Mouse (Mus musculus) stomach, embryonic 15.5 days (tissue): ENCODE measurements around the gene Stra6l. TPM values are rescaled to one million over a fixed set of nuclear protein-coding genes. Genes with fewer than 3 reads are reported as not detected.

Experiments
- ATAC-seq: fragments of 200-750 bp; cut with Nextera tagmentation; 2 replicates; pipeline ENCODE4 v1.8.0; 2017; ENCODE audit warnings: low read depth, moderate number of reproducible peaks, moderate TSS enrichment; ENCODE audit not compliant: insufficient read depth, low FRiP score
- H3K27ac ChIP-seq: fragments of 300-500 bp; sonication (generic); 2 replicates; pipeline ENCODE4 v1.5.1; 2015; ENCODE audit warnings: mild to moderate bottlenecking, inconsistent platforms
- H3K27me3 ChIP-seq: fragments of 300-500 bp; sonication (generic); replicated peaks from 2 replicates; pipeline ENCODE4 v1.6.1; 2015; ENCODE audit warnings: inconsistent platforms
- H3K36me3 ChIP-seq: fragments of 300-500 bp; sonication (generic); 2 replicates; pipeline ENCODE4 v1.6.1; 2015; ENCODE audit warnings: inconsistent platforms
- H3K4me1 ChIP-seq: fragments of 300-500 bp; sonication (generic); 2 replicates; pipeline ENCODE4 v1.6.1; 2015; ENCODE audit warnings: inconsistent platforms
- H3K4me2 ChIP-seq: fragments of 300-500 bp; sonication (generic); 2 replicates; pipeline ENCODE4 v1.6.1; 2015; ENCODE audit warnings: mild to moderate bottlenecking, inconsistent platforms
- H3K4me3 ChIP-seq: fragments of 300-500 bp; sonication (generic); replicated peaks from 2 replicates; pipeline ENCODE4 v1.5.1; 2015; ENCODE audit warnings: inconsistent platforms
- H3K9ac ChIP-seq: fragments of 300-500 bp; sonication (generic); 2 replicates; pipeline ENCODE4 v1.6.1; 2015; ENCODE audit warnings: inconsistent platforms
- H3K9me3 ChIP-seq: fragments of 300-500 bp; sonication (generic); 2 replicates; pipeline ENCODE4 v1.6.1; 2016; ENCODE audit warnings: inconsistent platforms
- WGBS: fragments of 180-500 bp; shearing (Covaris S2); methylation state at CpG from one replicate; pipeline ENCODE4 v1.1.7; 2015; 5-methylcytosine and 5-hydroxymethylcytosine counted together
- polyA plus RNA-seq: library from polyadenylated mRNA; unstranded; fragments of >200 nt; fragmentation: Nextera tagmentation; extraction: Ambion mirVana; gene quantifications from 2 replicates; pipeline ENCODE4 v1.2.1, GENCODE M21; 2015

Gene Stra6l
- polyA plus RNA-seq, 1 experiment from 2014 or later: 1.7 TPM

- peak; percentile 84; the same call in 1 of the 2 replicates for ATAC-seq
- Histone ChIP-seq H3K27me3 (no peaks in the 10 kb centered on the region), H3K4me3 (no peak within 1 kb of the TSS), H3K4me2 (peak within 1 kb of the TSS; percentile 35; the same call in 1 of the 2 replicates), H3K4me1 (peaks cover 5% of the 10 kb centered on the region; the same call in 1 of the 2 replicates), H3K9me3 (no peaks in the 10 kb centered on the region), H3K9ac (no peak within 1 kb of the TSS), H3K27ac (no peak within 1 kb of the TSS), H3K36me3 (no peaks in the 10 kb centered on the region)
- WGBS: 13% methylated on average over 19 of the region's 19 CpGs
These were observed 41.8 kb downstream of the Stra6l start, which contains the start of gene Ccdc180 for GRCm38 (mm10) chr4:45890066-45890761. TSS of gene Ccdc180 (plus strand) at chr4:45890303.

- no peaks in the 10 kb centered on the region for H3K4me1 ChIP-seq
- WGBS: 8% methylated on average over 16 of the region's 16 CpGs
- no peak overlapping the region for H3K9ac ChIP-seq
- no peaks in the 10 kb centered on the region for H3K27me3 ChIP-seq
- peak overlapping the region; percentile 13; the same call in 1 of the 2 replicates for H3K4me2 ChIP-seq
- H3K9me3 ChIP-seq: no peaks in the 10 kb centered on the region
- ATAC-seq: peak; percentile 53; the same call in 1 of the 2 replicates
- no peak overlapping the region for H3K4me3 ChIP-seq
- H3K36me3 ChIP-seq: no peaks in the 10 kb centered on the region
- H3K27ac ChIP-seq: no peak overlapping the region
These were observed 48.1 kb downstream of the Stra6l start for GRCm38 (mm10) chr4:45896425-45897081.

GRCm38 (mm10) chr4:45898413-45898812, 49.9 kb downstream of the Stra6l start:
- no peak overlapping the region for H3K9ac ChIP-seq
- H3K4me1 ChIP-seq: no peaks in the 10 kb centered on the region
- H3K27ac ChIP-seq: no peak overlapping the region
- H3K9me3 ChIP-seq: no peaks in the 10 kb centered on the region
- WGBS: 57% methylated on average over 5 of the region's 5 CpGs
- H3K4me3 ChIP-seq: no peak overlapping the region
- H3K36me3 ChIP-seq: no peaks in the 10 kb centered on the region
- ATAC-seq: no peak
- H3K27me3 ChIP-seq: no peaks in the 10 kb centered on the region
- no peak overlapping the region for H3K4me2 ChIP-seq

GRCm38 (mm10) chr4:45909256-45909655, 60.8 kb downstream of the Stra6l start:
- Histone ChIP-seq H3K4me2 (no peak overlapping the region), H3K9ac (no peak overlapping the region), H3K27me3 (no peaks in the 10 kb centered on the region), H3K4me3 (no peak overlapping the region), H3K9me3 (no peaks in the 10 kb centered on the region), H3K4me1 (no peaks in the 10 kb centered on the region), H3K36me3 (no peaks in the 10 kb centered on the region), H3K27ac (no peak overlapping the region)
- no peak for ATAC-seq
- 70% methylated on average over 13 of the region's 13 CpGs for WGBS

DNA sequence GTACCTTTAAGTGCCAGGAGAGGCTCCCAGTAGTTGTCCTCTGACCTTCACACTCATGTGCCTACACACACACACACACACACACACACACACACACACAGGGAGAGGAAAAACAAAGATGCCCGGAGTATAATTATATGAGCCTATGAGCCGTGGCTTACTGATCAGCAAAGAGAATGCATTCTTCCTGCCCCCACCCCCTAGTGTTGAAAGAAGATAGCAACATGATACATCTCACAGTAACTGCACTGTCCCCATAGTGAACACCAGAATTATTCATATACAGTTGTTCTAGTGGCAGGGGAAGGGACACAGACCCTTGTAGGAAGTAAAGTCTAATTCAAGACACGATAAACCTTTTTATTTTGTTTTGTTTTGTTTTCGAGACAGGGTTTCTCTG, 61.5 kb downstream of the Stra6l start:
- H3K27me3 ChIP-seq: no peaks in the 10 kb centered on the region
- no peak for ATAC-seq
- H3K27ac ChIP-seq: no peak overlapping the region
- no peak overlapping the region for H3K4me2 ChIP-seq
- H3K36me3 ChIP-seq: no peaks in the 10 kb centered on the region
- H3K9me3 ChIP-seq: no peaks in the 10 kb centered on the region
- H3K9ac ChIP-seq: no peak overlapping the region
- H3K4me1 ChIP-seq: no peaks in the 10 kb centered on the region
- WGBS: 76% methylated on average over 4 of the region's 4 CpGs
- H3K4me3 ChIP-seq: no peak overlapping the region

DNA sequence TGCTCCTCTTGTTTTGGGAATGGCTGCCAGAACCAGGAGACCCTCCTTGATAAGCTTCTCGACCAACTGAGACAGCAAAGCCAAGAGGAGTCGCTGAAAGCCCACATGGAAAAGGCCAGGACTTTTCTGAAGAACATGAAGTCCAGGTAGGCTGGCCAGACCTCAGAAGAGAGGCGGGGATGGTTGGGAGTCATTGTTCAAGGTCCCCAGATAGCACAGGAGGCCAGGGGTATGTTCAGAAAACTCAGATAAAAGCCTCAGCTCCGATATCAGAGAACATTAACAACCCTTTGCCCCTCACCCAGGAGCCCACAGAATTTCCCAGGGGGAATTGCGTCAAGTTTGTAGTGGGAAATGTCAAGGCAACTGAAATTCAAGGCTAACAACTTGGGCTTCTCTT, 62.8 kb downstream of the Stra6l start:
- Histone ChIP-seq H3K9ac (no peak overlapping the region), H3K4me3 (no peak overlapping the region), H3K27ac (no peak overlapping the region), H3K4me1 (no peaks in the 10 kb centered on the region), H3K9me3 (no peaks in the 10 kb centered on the region), H3K36me3 (no peaks in the 10 kb centered on the region), H3K4me2 (no peak overlapping the region), H3K27me3 (no peaks in the 10 kb centered on the region)
- WGBS: 60% methylated on average over 5 of the region's 5 CpGs
- no peak for ATAC-seq

- Histone ChIP-seq H3K27ac (no peak overlapping the region), H3K4me1 (no peaks in the 10 kb centered on the region), H3K9me3 (no peaks in the 10 kb centered on the region), H3K4me3 (no peak overlapping the region), H3K27me3 (no peaks in the 10 kb centered on the region), H3K4me2 (no peak overlapping the region), H3K9ac (no peak overlapping the region), H3K36me3 (no peaks in the 10 kb centered on the region)
- 77% methylated on average over 4 of the region's 4 CpGs for WGBS
- ATAC-seq: no peak
These were observed 63.4 kb downstream of the Stra6l start for GRCm38 (mm10) chr4:45911876-45912275.

DNA sequence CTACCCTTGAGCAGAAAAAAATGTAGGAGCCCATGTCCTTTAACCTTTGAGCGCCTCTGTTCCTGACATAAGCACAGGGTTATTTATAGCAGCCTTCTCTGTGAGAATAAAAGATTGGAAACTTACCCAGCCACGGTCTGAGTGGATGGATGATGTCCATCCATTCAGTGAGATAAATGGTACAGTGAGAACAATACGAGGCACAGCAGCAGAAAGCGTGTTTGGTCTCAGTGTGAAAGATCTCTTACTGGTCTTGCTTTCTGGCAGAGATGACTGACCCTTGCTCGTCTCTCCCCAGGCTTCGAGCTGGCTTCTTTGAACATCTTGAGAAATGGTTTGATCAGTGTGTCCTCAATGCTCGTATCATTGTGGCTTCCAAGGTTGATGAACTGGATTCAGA, 68.6 kb downstream of the Stra6l start:
- no peak overlapping the region for H3K9ac ChIP-seq
- no peak overlapping the region for H3K4me3 ChIP-seq
- H3K4me2 ChIP-seq: no peak overlapping the region
- no peak overlapping the region for H3K27ac ChIP-seq
- no peaks in the 10 kb centered on the region for H3K27me3 ChIP-seq
- H3K4me1 ChIP-seq: no peaks in the 10 kb centered on the region
- H3K36me3 ChIP-seq: no peaks in the 10 kb centered on the region
- no peak for ATAC-seq
- no peaks in the 10 kb centered on the region for H3K9me3 ChIP-seq
- 69% methylated on average over 7 of the region's 7 CpGs for WGBS

GRCm38 (mm10) chr4:45921663-45922435, 73.4 kb downstream of the Stra6l start:
- Histone ChIP-seq H3K4me1 (no peaks in the 10 kb centered on the region), H3K9me3 (no peaks in the 10 kb centered on the region), H3K4me2 (no peak overlapping the region; the same call in 1 of the 2 replicates), H3K27ac (no peak overlapping the region), H3K9ac (no peak overlapping the region), H3K27me3 (no peaks in the 10 kb centered on the region; the same call in 1 of the 2 replicates), H3K4me3 (no peak overlapping the region), H3K36me3 (no peaks in the 10 kb centered on the region)
- ATAC-seq: no peak
- WGBS: 78% methylated on average over 10 of the region's 10 CpGs

GRCm38 (mm10) chr4:45924011-45924410, 75.5 kb downstream of the Stra6l start:
- 80% methylated on average over 4 of the region's 4 CpGs for WGBS
- Histone ChIP-seq H3K36me3 (no peaks in the 10 kb centered on the region), H3K4me2 (no peak overlapping the region), H3K27me3 (no peaks in the 10 kb centered on the region; the same call in 1 of the 2 replicates), H3K4me1 (no peaks in the 10 kb centered on the region), H3K27ac (no peak overlapping the region), H3K9me3 (no peaks in the 10 kb centered on the region), H3K9ac (no peak overlapping the region), H3K4me3 (no peak overlapping the region)
- no peak for ATAC-seq

DNA sequence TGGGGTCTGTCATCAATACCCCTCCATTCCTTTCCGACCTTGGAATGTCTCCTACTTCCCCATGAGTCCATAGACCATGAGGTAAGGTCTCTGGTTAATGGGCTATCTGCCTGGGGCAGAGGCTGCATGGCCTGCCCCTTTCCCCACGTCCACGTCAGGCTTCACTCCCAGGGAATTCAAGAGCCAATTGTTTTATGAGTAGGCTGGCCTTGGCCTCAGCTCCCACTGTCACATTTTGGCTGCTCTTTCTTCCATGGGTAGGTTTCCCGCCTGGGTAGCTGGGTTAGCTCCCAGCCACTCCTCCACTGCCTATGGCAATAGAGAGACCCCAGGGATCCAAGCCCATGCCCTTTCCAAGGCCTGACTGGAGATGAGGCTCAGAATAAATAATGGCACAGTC, 80.1 kb downstream of the Stra6l start:
- Histone ChIP-seq H3K4me2 (no peak overlapping the region), H3K9ac (no peak overlapping the region), H3K4me1 (no peaks in the 10 kb centered on the region), H3K27me3 (no peaks in the 10 kb centered on the region; the same call in 1 of the 2 replicates), H3K36me3 (no peaks in the 10 kb centered on the region), H3K4me3 (no peak overlapping the region), H3K27ac (no peak overlapping the region), H3K9me3 (no peaks in the 10 kb centered on the region)
- no peak for ATAC-seq
- 78% methylated on average over 4 of the region's 4 CpGs for WGBS
